Mouse (Mus musculus) adrenal gland, adult 2 months (tissue): Measurements from ENCODE around the gene Rfx8. TPM values are rescaled to one million over a fixed set of nuclear protein-coding genes. Genes with fewer than 3 reads are reported as not detected.
A peak's percentile ranks its signal among the peaks of the same experiment; 100 is the strongest.

Source experiments
- DNase-seq: peaks from one replicate; pipeline ENCODE4 v3.0.0; 2021
- polyA plus RNA-seq: library from polyadenylated mRNA; depleted of rRNA; stranded (reverse); fragments of >200 nt; gene quantifications from 2 replicates; pipeline ENCODE4 v1.2.3, GENCODE M21; 2012; rRNA removed
- total RNA-seq, 2 experiments: library from RNA; stranded (reverse); gene quantifications; 2 replicates each; pipeline ENCODE4 v1.2.3; 2021

Gene Rfx8
- total and polyA plus RNA-seq, 3 experiments = 0.10 TPM; not detected in 2

- DNase-seq = no peak
These were observed 72.2 kb downstream of the Rfx8 start for GRCm38 (mm10) chr1:39648584-39648983.

- no peak for DNase-seq
These were observed 74.7 kb downstream of the Rfx8 start for GRCm38 (mm10) chr1:39645905-39646759.

DNA sequence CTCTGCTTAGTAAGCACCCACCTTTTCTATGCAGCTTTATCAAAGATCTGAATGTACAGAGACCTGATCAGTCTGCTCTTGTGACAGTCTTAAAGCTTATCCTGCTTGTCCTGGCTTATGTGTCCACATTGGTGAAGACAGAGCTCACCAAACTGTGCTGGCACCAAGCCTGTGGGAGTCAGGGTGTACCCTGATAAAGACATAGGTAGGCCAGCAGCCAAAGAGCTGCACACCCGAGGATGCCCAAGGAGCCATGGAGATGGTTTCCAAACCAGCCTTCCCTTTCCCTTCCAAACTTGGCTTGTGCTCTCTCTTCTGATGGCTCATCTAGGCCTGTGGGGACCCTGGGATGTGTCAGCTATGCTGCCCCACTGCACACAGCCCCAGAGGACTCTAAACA lies 76.5 kb downstream of the Rfx8 start:
- no peak for DNase-seq

DNA sequence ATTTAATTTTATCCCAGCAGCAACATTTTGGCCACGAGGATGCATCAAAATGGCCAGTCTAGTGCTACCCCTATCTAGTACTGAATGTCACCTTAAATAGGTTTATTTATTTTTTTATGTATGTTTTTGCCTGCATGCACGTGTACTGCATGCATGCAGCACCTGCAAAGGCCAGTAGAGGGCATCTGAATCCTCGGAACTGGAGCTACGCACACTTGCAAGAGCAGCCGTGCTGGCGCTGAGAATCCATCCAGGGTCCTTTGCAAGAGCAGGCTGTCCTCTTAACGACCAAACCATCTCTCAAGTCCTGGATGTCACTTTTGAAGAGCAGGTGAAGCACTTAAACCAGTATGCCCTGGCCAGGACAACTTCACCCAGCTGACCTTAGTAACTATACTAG lies 79.1 kb downstream of the Rfx8 start:
- DNase-seq = no peak

DNA sequence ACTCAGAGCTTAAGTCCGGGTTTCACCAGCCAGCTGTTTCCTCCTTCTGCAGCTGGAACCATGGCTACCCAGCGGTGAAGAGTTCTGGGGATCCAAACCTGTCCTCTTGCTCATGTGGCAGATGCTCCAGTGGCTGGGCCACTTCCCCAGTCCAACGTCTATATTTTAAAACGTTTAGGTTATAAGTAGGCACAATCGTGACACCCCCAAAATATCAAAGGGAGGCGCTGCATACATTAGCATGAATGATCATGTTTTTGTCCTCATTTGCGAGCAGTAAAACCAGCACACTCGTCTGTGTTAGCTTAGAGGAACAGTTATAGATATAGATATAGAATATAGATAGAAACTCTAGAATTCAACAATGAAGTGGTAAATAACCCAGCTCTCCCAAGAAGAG lies 83.7 kb downstream of the Rfx8 start:
- no peak for DNase-seq

GRCm38 (mm10) chr1:39636660-39637059 lies 84.1 kb downstream of the Rfx8 start:
- no peak for DNase-seq

GRCm38 (mm10) chr1:39636196-39636595 lies 84.6 kb downstream of the Rfx8 start:
- DNase-seq = no peak

DNA sequence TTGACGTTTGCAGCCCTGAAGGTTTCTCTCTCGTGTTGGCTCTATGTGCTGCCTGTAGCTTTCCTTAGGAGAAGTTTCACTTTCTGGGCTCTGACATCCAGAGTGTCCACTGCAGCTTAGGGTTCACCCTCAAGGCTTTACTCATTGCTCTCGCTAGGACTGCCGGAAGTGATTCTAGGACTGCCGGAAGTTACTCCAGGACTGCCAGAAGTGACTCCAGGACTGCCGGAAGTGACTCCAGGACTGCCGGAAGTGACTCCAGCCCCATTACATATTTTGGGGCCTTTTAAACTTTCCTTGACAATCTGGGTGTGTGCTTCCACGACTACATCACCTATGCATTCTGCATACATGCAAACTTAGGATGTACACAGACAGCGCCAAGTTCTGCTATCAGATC lies 92.2 kb downstream of the Rfx8 start:
- DNase-seq = no peak

DNA sequence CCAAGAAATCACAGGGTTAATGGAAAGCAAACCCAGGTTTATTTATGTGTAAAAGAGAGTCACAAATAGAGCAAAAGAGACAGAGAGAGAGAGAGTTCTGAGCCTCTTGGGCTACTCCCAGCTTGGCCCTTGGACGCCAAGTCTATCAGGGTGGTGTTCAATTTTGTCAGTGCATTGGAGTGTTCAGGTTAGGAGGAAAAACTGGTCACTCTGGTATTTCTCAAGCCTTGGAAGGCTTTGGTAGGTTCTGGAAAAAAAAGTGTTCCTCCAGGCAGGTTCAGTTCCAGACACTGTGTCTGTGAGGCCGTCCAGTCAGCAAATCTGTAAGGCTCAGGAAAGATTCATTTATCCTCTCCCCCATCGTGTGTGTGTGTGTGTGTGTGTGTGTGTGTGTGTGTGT lies 95.3 kb downstream of the Rfx8 start:
- DNase-seq = no peak

DNA sequence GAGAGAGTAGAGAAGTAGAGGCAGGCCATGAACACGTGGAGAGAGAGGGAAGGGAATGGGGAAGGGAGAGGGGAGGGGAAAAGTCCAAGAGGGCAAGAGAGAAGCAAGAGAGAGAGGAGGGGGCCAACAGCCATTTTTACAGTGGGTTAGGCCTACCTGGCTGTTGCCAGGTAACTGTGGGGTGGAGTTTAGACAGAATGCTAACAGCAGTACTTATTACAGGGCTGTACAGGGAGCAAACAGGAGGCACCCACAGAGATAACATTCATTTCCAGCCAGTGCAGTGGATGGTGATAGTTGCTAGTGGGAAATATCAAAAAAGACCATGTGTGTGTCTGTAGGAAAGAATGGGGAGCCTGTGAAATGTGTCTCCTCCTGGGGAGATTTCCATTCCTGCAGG lies 97.1 kb downstream of the Rfx8 start:
- DNase-seq = no peak

- no peak for DNase-seq
These were observed 97.7 kb downstream of the Rfx8 start for GRCm38 (mm10) chr1:39623106-39623505.

DNA sequence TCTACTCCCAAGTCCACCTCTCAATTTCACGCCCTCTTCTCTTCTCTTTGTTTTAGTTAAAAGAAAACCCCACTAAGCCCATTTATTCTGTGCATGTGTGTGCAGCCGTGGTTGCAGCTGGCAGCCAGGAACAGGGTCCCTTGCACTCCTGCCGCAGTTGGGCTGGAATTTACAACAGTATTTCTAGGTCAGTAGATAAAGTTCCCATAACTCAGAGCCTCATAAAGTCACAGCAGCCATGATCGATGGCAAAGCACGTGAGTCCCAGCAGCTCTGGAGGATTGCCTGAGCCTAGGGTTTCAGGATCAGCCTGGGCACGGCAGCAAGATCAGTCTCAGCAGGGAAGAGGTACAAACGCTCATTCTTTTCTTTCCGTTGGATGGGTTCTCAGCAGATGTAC lies 102.3 kb downstream of the Rfx8 start:
- DNase-seq = peak; percentile 64

DNA sequence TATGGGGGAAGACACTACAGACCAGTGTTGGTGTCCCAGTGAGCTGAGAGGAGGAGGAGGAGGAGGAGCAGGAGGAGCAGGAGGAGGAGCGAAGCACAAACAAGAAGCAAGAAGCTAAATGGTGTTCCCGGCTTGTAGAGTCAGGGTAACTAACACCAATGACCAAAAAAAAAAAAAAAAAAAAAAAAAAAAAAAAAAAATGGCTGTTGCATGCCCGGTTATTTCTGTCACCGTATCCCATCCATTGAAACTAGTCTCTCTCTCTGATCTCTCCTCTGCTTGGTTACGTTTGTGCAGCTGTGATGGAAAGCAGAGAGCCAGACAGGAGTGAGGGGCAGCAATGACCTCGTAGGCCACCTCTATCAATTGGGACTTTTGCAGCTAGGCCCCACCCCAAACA lies 105.3 kb downstream of the Rfx8 start:
- no peak for DNase-seq

Other genes with a start within 250 kb of the Rfx8 start
- 10 to 100 TPM in 1 of 2 experiments, 1 to 10 TPM in 1; 6.0 to 20.3 TPM for gene Tbc1d8, start 242.2 kb downstream of the Rfx8 start, total RNA-seq
- 9.1 and 9.2 TPM in 2 replicates for gene Tbc1d8, start 242.2 kb downstream of the Rfx8 start, polyA plus RNA-seq
- gene Cnot11, start 186.0 kb downstream of the Rfx8 start, total RNA-seq = 10 to 100 TPM; 18.5 to 23.2 TPM
- gene Cnot11, start 186.0 kb downstream of the Rfx8 start, polyA plus RNA-seq = 34.2 and 38.9 TPM in 2 replicates
- 10 to 100 TPM; 39.1 to 42.5 TPM for gene Rnf149, start 143.6 kb downstream of the Rfx8 start, total RNA-seq
- 30.0 and 66.9 TPM in 2 replicates for gene Rnf149, start 143.6 kb downstream of the Rfx8 start, polyA plus RNA-seq
- under 1 TPM; 0.26 to 0.48 TPM for gene Creg2, start 69.5 kb downstream of the Rfx8 start, total RNA-seq
- gene Creg2, start 69.5 kb downstream of the Rfx8 start, polyA plus RNA-seq = 0.03 and 0.19 TPM in 2 replicates
- gene Gm3646, start 84.3 kb upstream of the Rfx8 start, total RNA-seq = not detected
- not detected in 2 replicates for gene Gm3646, start 84.3 kb upstream of the Rfx8 start, polyA plus RNA-seq
- gene Map4k4, start 179.9 kb upstream of the Rfx8 start, total RNA-seq = 100 to 1,000 TPM in 1 of 2 experiments, 10 to 100 TPM in 1; 97.5 to 127 TPM
- gene Map4k4, start 179.9 kb upstream of the Rfx8 start, polyA plus RNA-seq = 44.9 and 46.6 TPM in 2 replicates